Comparison of ENCODE assay signal across 27 mouse cellular contexts in the genomic region with DNA sequence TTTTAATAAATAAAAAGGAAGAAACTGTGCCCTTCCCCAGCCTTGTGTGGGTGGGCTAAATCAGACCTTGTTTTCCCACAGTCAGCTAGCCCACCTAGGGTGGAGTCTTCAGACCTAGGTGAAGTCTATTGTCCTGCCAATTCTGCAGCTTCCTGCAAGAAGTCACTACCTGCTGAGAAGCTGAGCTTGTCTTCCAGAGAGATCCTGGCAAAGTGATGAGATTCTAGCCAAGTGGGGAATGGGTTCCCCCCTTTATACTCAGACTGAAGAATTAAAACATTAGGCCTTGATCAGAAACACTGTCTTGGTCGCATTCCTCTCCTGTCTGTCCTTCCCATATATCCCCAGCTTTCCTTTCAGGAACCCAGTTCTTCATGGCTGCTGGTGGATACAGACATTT. TPM values are rescaled to one million over a fixed set of nuclear protein-coding genes. Genes with fewer than 3 reads are reported as not detected.
"Had no signal": no experiment of that assay in that cellular context is flagged by ENCODE, and none has a peak within 500 bp of the region (broad histone marks: within the 10 kb centered on the region; RNA-seq: fewer than 3 reads in every experiment).

No protein-coding gene starts in this region.

- H3K36me3 ChIP-seq: heart, embryonic 10.5 days; heart, embryonic 13.5 days; heart, embryonic 15.5 days; intestine, embryonic 15.5 days; limb, embryonic 10.5 days; limb, embryonic 12.5 days; liver, embryonic 13.5 days; liver, embryonic 15.5 days had no signal

- H3K27ac ChIP-seq: heart, embryonic 10.5 days; heart, embryonic 13.5 days; heart, embryonic 15.5 days; hindbrain, embryonic 14.5 days; intestine, embryonic 15.5 days; layer of hippocampus, adult 2 months; left cerebral cortex, adult 2 months; limb, embryonic 10.5 days; limb, embryonic 12.5 days; liver, embryonic 13.5 days; liver, embryonic 15.5 days had no signal

- H3K4me3 ChIP-seq: heart, embryonic 10.5 days; heart, embryonic 13.5 days; heart, embryonic 15.5 days; intestine, embryonic 15.5 days; layer of hippocampus, adult 2 months; left cerebral cortex, adult 2 months; limb, embryonic 10.5 days; limb, embryonic 12.5 days; liver, embryonic 13.5 days; liver, embryonic 15.5 days had no signal

- H3K27me3 ChIP-seq: heart, embryonic 13.5 days; heart, embryonic 15.5 days; intestine, embryonic 15.5 days; limb, embryonic 12.5 days; liver, embryonic 13.5 days; liver, embryonic 15.5 days had no signal

- H3K4me1 ChIP-seq: heart, embryonic 10.5 days; heart, embryonic 13.5 days; heart, embryonic 15.5 days; intestine, embryonic 15.5 days; limb, embryonic 10.5 days; limb, embryonic 12.5 days; liver, embryonic 13.5 days; liver, embryonic 15.5 days had no signal

- H3K4me2 ChIP-seq: heart, embryonic 13.5 days; heart, embryonic 15.5 days; hindbrain, embryonic 14.5 days; intestine, embryonic 15.5 days; limb, embryonic 12.5 days; liver, embryonic 11.5 days; liver, embryonic 13.5 days; liver, embryonic 15.5 days had no signal

- DNase-seq: gastrocnemius, postnatal 14 days; gastrocnemius, postnatal 36 days; heart, adult 18-20 months; heart, postnatal 14 days; heart, postnatal 36 days; kidney, adult 18-20 months; kidney, adult 8-10 months; kidney, postnatal 10 days; kidney, postnatal 25 days; kidney, postnatal 4 days; liver; liver, embryonic 13.5 days had no signal

- ATAC-seq: hindbrain, embryonic 16.5 days; inflammation-experienced regulatory T-cells, adult 6 months; intestine, embryonic 15.5 days; intestine, postnatal 0 days had no signal

- H3K9ac ChIP-seq: heart, embryonic 13.5 days; heart, embryonic 15.5 days; hindbrain, embryonic 14.5 days; intestine, embryonic 15.5 days; limb, embryonic 12.5 days; liver, embryonic 13.5 days; liver, embryonic 15.5 days had no signal

- H3K9me3 ChIP-seq: heart, embryonic 10.5 days; heart, embryonic 13.5 days; heart, embryonic 15.5 days; intestine, embryonic 15.5 days; limb, embryonic 10.5 days; limb, embryonic 12.5 days; liver, embryonic 13.5 days; liver, embryonic 15.5 days had no signal

RNA-seq across cellular contexts. Expression of a gene that starts 52.5 kb away (rescaled TPM):
- total RNA-seq: hematopoietic stem cell, adult 5-6 weeks had no signal
